Mouse (Mus musculus): ENCODE data around the gene Slc27a4. TPM values are rescaled to one million over a fixed set of nuclear protein-coding genes. Genes with fewer than 3 reads are reported as not detected.

The Slc27a4 gene
- total and polyA plus RNA-seq, 2 experiments from 2014 or later, result 8.4 to 28.2 TPM

- peaks cover 12% of the 10 kb centered on the region for H3K27me3 ChIP-seq (ENCODE audit: control insufficient read depth, insufficient read depth, low read length)
- H3K9me3 ChIP-seq (replicated peaks; ENCODE audit: control insufficient read depth, low read length), result no peaks in the 10 kb centered on the region
- ATAC-seq (ENCODE audit: insufficient read depth, low read depth) (no peak), DNase-seq (ENCODE audit: low spot score) (no peak)
- H3K4me1 ChIP-seq (ENCODE audit: control insufficient read depth, insufficient read depth), result no peaks in the 10 kb centered on the region
- H3K36me3 ChIP-seq (replicated peaks; ENCODE audit: control insufficient read depth, insufficient read depth, low read length), result peaks cover 61% of the 10 kb centered on the region
- H3K4me2 ChIP-seq (ENCODE audit: low read depth, low read length), result no peak overlapping the region
- H3K4me3 ChIP-seq (ENCODE audit: low read depth, low read length), result no peak overlapping the region
- no peak overlapping the region for H3K27ac ChIP-seq (ENCODE audit: low read depth)
- TF ChIP-seq CTCF (IDR thresholded peaks at IDR 0.05; ENCODE audit: low read depth) (no peak), EP300 (IDR thresholded peaks at IDR 0.05; ENCODE audit: low read depth) (no peak)
- WGBS, result 40% methylated on average over 4 of the region's 4 CpGs
- H3K9ac ChIP-seq (replicated peaks; ENCODE audit: low read depth, low read length), result no peak overlapping the region
These were observed 37.0 kb downstream of the Slc27a4 start for GRCm38 (mm10) chr2:29839460-29839859.

GRCm38 (mm10) chr2:29843231-29844105 lies 41.0 kb downstream of the Slc27a4 start:
- H3K4me1 ChIP-seq (ENCODE audit: control insufficient read depth, insufficient read depth), result no peaks in the 10 kb centered on the region
- H3K27ac ChIP-seq (ENCODE audit: low read depth), result no peak overlapping the region
- DNase-seq (ENCODE audit: low spot score) (no peak), ATAC-seq (ENCODE audit: insufficient read depth, low read depth) (no peak)
- no peak overlapping the region for H3K4me3 ChIP-seq (ENCODE audit: low read depth, low read length)
- H3K4me2 ChIP-seq (ENCODE audit: low read depth, low read length), result no peak overlapping the region
- H3K9ac ChIP-seq (replicated peaks; ENCODE audit: low read depth, low read length), result no peak overlapping the region
- H3K27me3 ChIP-seq (ENCODE audit: control insufficient read depth, insufficient read depth, low read length), result peaks cover 42% of the 10 kb centered on the region
- TF ChIP-seq CTCF (IDR thresholded peaks at IDR 0.05; ENCODE audit: low read depth), result no peak
- TF ChIP-seq EP300 (IDR thresholded peaks at IDR 0.05; ENCODE audit: low read depth), result no peak
- H3K36me3 ChIP-seq (replicated peaks; ENCODE audit: control insufficient read depth, insufficient read depth, low read length), result peaks cover 41% of the 10 kb centered on the region
- no peaks in the 10 kb centered on the region for H3K9me3 ChIP-seq (replicated peaks; ENCODE audit: control insufficient read depth, low read length)
- 84% methylated on average over 9 of the region's 9 CpGs for WGBS

GRCm38 (mm10) chr2:29844115-29844514 lies 41.7 kb downstream of the Slc27a4 start:
- Histone ChIP-seq H3K4me1 (ENCODE audit: control insufficient read depth, insufficient read depth) (no peaks in the 10 kb centered on the region), H3K36me3 (replicated peaks; ENCODE audit: control insufficient read depth, insufficient read depth, low read length) (peaks cover 34% of the 10 kb centered on the region), H3K9me3 (replicated peaks; ENCODE audit: control insufficient read depth, low read length) (no peaks in the 10 kb centered on the region), H3K4me2 (ENCODE audit: low read depth, low read length) (no peak overlapping the region), H3K9ac (replicated peaks; ENCODE audit: low read depth, low read length) (no peak overlapping the region), H3K4me3 (ENCODE audit: low read depth, low read length) (no peak overlapping the region), H3K27ac (ENCODE audit: low read depth) (no peak overlapping the region), H3K27me3 (ENCODE audit: control insufficient read depth, insufficient read depth, low read length) (peaks cover 42% of the 10 kb centered on the region)
- TF ChIP-seq EP300 (IDR thresholded peaks at IDR 0.05; ENCODE audit: low read depth) (no peak), CTCF (IDR thresholded peaks at IDR 0.05; ENCODE audit: low read depth) (no peak)
- ATAC-seq (ENCODE audit: insufficient read depth, low read depth) (no peak), DNase-seq (ENCODE audit: low spot score) (no peak)
- WGBS, result 89% methylated on average over 2 of the region's 2 CpGs

DNA sequence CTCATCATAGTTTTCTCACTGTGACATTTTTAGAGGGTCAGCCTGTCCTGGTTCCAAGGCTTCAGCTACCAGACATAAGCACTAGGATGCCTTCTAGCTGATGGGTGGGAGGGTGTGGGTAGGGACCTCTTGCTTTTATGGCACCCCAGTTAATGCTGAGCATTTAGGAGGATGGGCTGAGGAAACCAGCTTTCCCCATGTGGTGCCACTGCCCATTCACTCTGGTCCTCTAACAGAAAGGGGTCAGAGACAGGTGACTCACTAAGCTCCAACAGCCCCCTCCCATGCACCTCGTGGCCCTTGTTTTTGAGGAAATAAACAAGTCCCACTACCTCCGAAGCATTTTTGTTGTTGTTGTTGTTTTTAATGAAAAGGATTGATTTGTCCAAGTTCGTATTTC lies 42.2 kb downstream of the Slc27a4 start:
- Histone ChIP-seq H3K9me3 (replicated peaks; ENCODE audit: control insufficient read depth, low read length) (no peaks in the 10 kb centered on the region), H3K27me3 (ENCODE audit: control insufficient read depth, insufficient read depth, low read length) (peaks cover 42% of the 10 kb centered on the region), H3K4me1 (ENCODE audit: control insufficient read depth, insufficient read depth) (no peaks in the 10 kb centered on the region), H3K4me2 (ENCODE audit: low read depth, low read length) (no peak overlapping the region), H3K27ac (ENCODE audit: low read depth) (no peak overlapping the region), H3K4me3 (ENCODE audit: low read depth, low read length) (no peak overlapping the region), H3K9ac (replicated peaks; ENCODE audit: low read depth, low read length) (no peak overlapping the region), H3K36me3 (replicated peaks; ENCODE audit: control insufficient read depth, insufficient read depth, low read length) (peaks cover 32% of the 10 kb centered on the region)
- WGBS, result 64% methylated on average over 3 of the region's 3 CpGs
- ATAC-seq (ENCODE audit: insufficient read depth, low read depth), result no peak
- no peak for DNase-seq (ENCODE audit: low spot score)
- TF ChIP-seq CTCF (IDR thresholded peaks at IDR 0.05; ENCODE audit: low read depth), result no peak

- Histone ChIP-seq H3K4me1 (ENCODE audit: control insufficient read depth, insufficient read depth) (no peaks in the 10 kb centered on the region), H3K4me3 (ENCODE audit: low read depth, low read length) (peak overlapping the region; percentile 20), H3K36me3 (replicated peaks; ENCODE audit: control insufficient read depth, insufficient read depth, low read length) (peaks cover 27% of the 10 kb centered on the region), H3K9me3 (replicated peaks; ENCODE audit: control insufficient read depth, low read length) (no peaks in the 10 kb centered on the region), H3K9ac (replicated peaks; ENCODE audit: low read depth, low read length) (0 out of 2 replicates have a peak overlapping the region, but pooled peaks have one; percentile 26), H3K27me3 (ENCODE audit: control insufficient read depth, insufficient read depth, low read length) (peaks cover 42% of the 10 kb centered on the region), H3K27ac (ENCODE audit: low read depth) (no peak overlapping the region), H3K4me2 (ENCODE audit: low read depth, low read length) (peak overlapping the region; percentile 23; the same call in 1 of the 2 replicates)
- DNase-seq (ENCODE audit: low spot score), result no peak
- WGBS, result 39% methylated on average over 25 of the region's 25 CpGs
- no peak for TF ChIP-seq CTCF (IDR thresholded peaks at IDR 0.05; ENCODE audit: low read depth)
- no peak for TF ChIP-seq EP300 (IDR thresholded peaks at IDR 0.05; ENCODE audit: low read depth)
- no peak for ATAC-seq (ENCODE audit: insufficient read depth, low read depth)
These were observed 43.2 kb downstream of the Slc27a4 start for GRCm38 (mm10) chr2:29845636-29846035.

Measured in heart, postnatal 0 days (tissue).